Mouse (Mus musculus) hindbrain, embryonic 15.5 days (tissue): ENCODE measurements around the gene Lce1a1. TPM values are rescaled to one million over a fixed set of nuclear protein-coding genes. Genes with fewer than 3 reads are reported as not detected.
A peak's percentile ranks its signal among the peaks of the same experiment; 100 is the strongest.
"Not testable (repeated sequence)": the region's sequence is repeated elsewhere in the genome, so short reads cannot be mapped to it uniquely, and the experiment has no call there.

Source experiments
- ATAC-seq: fragments of 200-750 bp; cut with Nextera tagmentation; 2 replicates; pipeline ENCODE4 v1.8.0; 2017; ENCODE audit warnings: low read depth, moderate number of reproducible peaks, moderate TSS enrichment; ENCODE audit not compliant: low FRiP score
- H3K27ac ChIP-seq: fragments of 300-500 bp; sonication (generic); replicated peaks from 2 replicates; pipeline ENCODE4 v1.5.1; 2015; ENCODE audit warnings: mild to moderate bottlenecking, inconsistent platforms
- H3K27me3 ChIP-seq: fragments of 300-500 bp; sonication (generic); 2 replicates; pipeline ENCODE4 v1.6.1; 2015; ENCODE audit warnings: control low read depth, inconsistent platforms
- H3K36me3 ChIP-seq: fragments of 300-500 bp; sonication (generic); 2 replicates; pipeline ENCODE4 v1.6.1; 2015; ENCODE audit warnings: control low read depth, inconsistent platforms
- H3K4me1 ChIP-seq: fragments of 300-500 bp; sonication (generic); replicated peaks from 2 replicates; pipeline ENCODE4 v1.6.1; 2015; ENCODE audit warnings: control low read depth, inconsistent platforms
- H3K4me2 ChIP-seq: fragments of 300-500 bp; sonication (generic); 2 replicates; pipeline ENCODE4 v1.6.1; 2015; ENCODE audit warnings: moderate library complexity, mild to moderate bottlenecking, inconsistent platforms
- H3K4me3 ChIP-seq: fragments of 300-500 bp; sonication (generic); 2 replicates; pipeline ENCODE4 v1.5.1; 2015; ENCODE audit warnings: mild to moderate bottlenecking, inconsistent platforms
- H3K9ac ChIP-seq: fragments of 300-500 bp; sonication (generic); 2 replicates; pipeline ENCODE4 v1.6.1; 2015; ENCODE audit warnings: inconsistent platforms
- H3K9me3 ChIP-seq: fragments of 300-500 bp; sonication (generic); 2 replicates; pipeline ENCODE4 v1.6.1; 2016; ENCODE audit warnings: control low read depth, inconsistent platforms
- WGBS: fragments of 180-500 bp; shearing (Covaris S2); methylation state at CpG from one replicate; pipeline ENCODE4 v1.1.7; 2015; 5-methylcytosine and 5-hydroxymethylcytosine counted together
- polyA plus RNA-seq: library from polyadenylated mRNA; unstranded; fragments of >200 nt; fragmentation: Nextera tagmentation; extraction: Ambion mirVana; gene quantifications from 2 replicates; pipeline ENCODE4 v1.2.1, GENCODE M21; 2015

Lce1a1 gene
- not detected in 2 replicates for polyA plus RNA-seq

- no peak for ATAC-seq
- no peak within 1 kb of the TSS for H3K4me2 ChIP-seq
- no peak within 1 kb of the TSS for H3K4me3 ChIP-seq
- 93% methylated on average over 1 of the region's 1 CpGs for WGBS
- no peaks in the 10 kb centered on the region for H3K36me3 ChIP-seq
- H3K9ac ChIP-seq, result no peak within 1 kb of the TSS
- H3K27me3 ChIP-seq, result no peaks in the 10 kb centered on the region
- H3K27ac ChIP-seq, result no peak within 1 kb of the TSS
- H3K9me3 ChIP-seq, result no peaks in the 10 kb centered on the region
- H3K4me1 ChIP-seq, result no peaks in the 10 kb centered on the region
Measured at GRCm38 (mm10) chr3:92648207-92648606, at the start of gene Lce1a1. Gene Lce1a1, minus strand, starts transcription at chr3:92648307.

GRCm38 (mm10) chr3:92694613-92695012, 46.5 kb upstream of the Lce1a1 start:
- Histone ChIP-seq H3K4me2 (no peak overlapping the region), H3K4me3 (no peak overlapping the region), H3K27ac (no peak overlapping the region), H3K9ac (no peak overlapping the region), H3K4me1 (no peaks in the 10 kb centered on the region), H3K27me3 (no peaks in the 10 kb centered on the region), H3K9me3 (no peaks in the 10 kb centered on the region), H3K36me3 (no peaks in the 10 kb centered on the region)
- no peak for ATAC-seq
- WGBS, result 6% methylated on average over 1 of the region's 1 CpGs

- no peak overlapping the region for H3K9ac ChIP-seq
- no peaks in the 10 kb centered on the region for H3K9me3 ChIP-seq
- H3K36me3 ChIP-seq, result no peaks in the 10 kb centered on the region
- H3K27me3 ChIP-seq, result no peaks in the 10 kb centered on the region
- no peak overlapping the region for H3K4me3 ChIP-seq
- no peak for ATAC-seq
- no peaks in the 10 kb centered on the region for H3K4me1 ChIP-seq
- no peak overlapping the region for H3K27ac ChIP-seq
- no peak overlapping the region for H3K4me2 ChIP-seq
Measured at GRCm38 (mm10) chr3:92691688-92692087, 43.6 kb upstream of the Lce1a1 start.

GRCm38 (mm10) chr3:92689154-92689553, 41.0 kb upstream of the Lce1a1 start:
- H3K27me3 ChIP-seq, H3K36me3 ChIP-seq, ATAC-seq, H3K4me1 ChIP-seq, H3K4me3 ChIP-seq, H3K4me2 ChIP-seq, H3K9me3 ChIP-seq, H3K9ac ChIP-seq, H3K27ac ChIP-seq: not testable (repeated sequence)
- 93% methylated on average over 16 of the region's 16 CpGs for WGBS

GRCm38 (mm10) chr3:92687110-92687509, 39.0 kb upstream of the Lce1a1 start, which contains the start of gene Lce1d:
Gene Lce1d, minus strand, starts transcription at chr3:92687210.
- ATAC-seq, result no peak
- WGBS, result 74% methylated on average over 2 of the region's 2 CpGs
- no peak within 1 kb of the TSS for H3K9ac ChIP-seq
- no peak within 1 kb of the TSS for H3K4me3 ChIP-seq
- no peak within 1 kb of the TSS for H3K27ac ChIP-seq
- no peaks in the 10 kb centered on the region for H3K27me3 ChIP-seq
- H3K4me2 ChIP-seq, result no peak within 1 kb of the TSS
- H3K36me3 ChIP-seq, result no peaks in the 10 kb centered on the region
- H3K4me1 ChIP-seq, result no peaks in the 10 kb centered on the region
- H3K9me3 ChIP-seq, result no peaks in the 10 kb centered on the region

GRCm38 (mm10) chr3:92678947-92679346, 30.8 kb upstream of the Lce1a1 start, which contains the start of gene Lce1c:
Gene Lce1c, plus strand, starts transcription at chr3:92679247.
- Histone ChIP-seq H3K9ac (no peak within 1 kb of the TSS), H3K27me3 (no peaks in the 10 kb centered on the region), H3K4me3 (no peak within 1 kb of the TSS), H3K9me3 (no peaks in the 10 kb centered on the region), H3K27ac (no peak within 1 kb of the TSS), H3K4me1 (no peaks in the 10 kb centered on the region), H3K4me2 (no peak within 1 kb of the TSS), H3K36me3 (no peaks in the 10 kb centered on the region)
- 97% methylated on average over 4 of the region's 4 CpGs for whole genome bisulfite sequencing
- no peak for ATAC-seq

- H3K36me3 ChIP-seq, result no peaks in the 10 kb centered on the region
- no peak for ATAC-seq
- H3K9ac ChIP-seq, result no peak within 1 kb of the TSS
- H3K27ac ChIP-seq, result no peak within 1 kb of the TSS
- no peaks in the 10 kb centered on the region for H3K27me3 ChIP-seq
- no peak within 1 kb of the TSS for H3K4me3 ChIP-seq
- no peaks in the 10 kb centered on the region for H3K4me1 ChIP-seq
- no peak within 1 kb of the TSS for H3K4me2 ChIP-seq
- no peaks in the 10 kb centered on the region for H3K9me3 ChIP-seq
Measured at GRCm38 (mm10) chr3:92670215-92670614, 22.1 kb upstream of the Lce1a1 start, which contains the start of gene Lce1a2. Gene Lce1a2, minus strand, starts transcription at chr3:92670315.

GRCm38 (mm10) chr3:92656826-92657225, 8.7 kb upstream of the Lce1a1 start, which contains the start of gene Lce1b:
Gene Lce1b, minus strand, starts transcription at chr3:92656926.
- H3K36me3 ChIP-seq, result no peaks in the 10 kb centered on the region
- H3K4me3 ChIP-seq, result no peak within 1 kb of the TSS
- no peaks in the 10 kb centered on the region for H3K9me3 ChIP-seq
- ATAC-seq, result no peak
- H3K27ac ChIP-seq, result no peak within 1 kb of the TSS
- H3K9ac ChIP-seq, result no peak within 1 kb of the TSS
- H3K4me2 ChIP-seq, result no peak within 1 kb of the TSS
- H3K4me1 ChIP-seq, result no peaks in the 10 kb centered on the region
- no peaks in the 10 kb centered on the region for H3K27me3 ChIP-seq

- Histone ChIP-seq H3K9me3 (no peaks in the 10 kb centered on the region), H3K27ac (no peak overlapping the region), H3K36me3 (no peaks in the 10 kb centered on the region), H3K9ac (no peak overlapping the region), H3K4me3 (no peak overlapping the region), H3K4me1 (no peaks in the 10 kb centered on the region), H3K27me3 (no peaks in the 10 kb centered on the region), H3K4me2 (no peak overlapping the region)
- no peak for ATAC-seq
- 91% methylated on average over 15 of the region's 15 CpGs for WGBS
Measured at GRCm38 (mm10) chr3:92639854-92640253, 8.3 kb downstream of the Lce1a1 start.

GRCm38 (mm10) chr3:92638653-92638991, 9.5 kb downstream of the Lce1a1 start:
- Histone ChIP-seq H3K4me2 (no peak overlapping the region), H3K9ac (no peak overlapping the region), H3K27ac (no peak overlapping the region), H3K4me3 (no peak overlapping the region), H3K4me1 (no peaks in the 10 kb centered on the region), H3K27me3 (no peaks in the 10 kb centered on the region), H3K36me3 (no peaks in the 10 kb centered on the region), H3K9me3 (no peaks in the 10 kb centered on the region)
- WGBS, result 71% methylated on average over 3 of the region's 3 CpGs
- ATAC-seq, result no peak

- Histone ChIP-seq H3K27me3 (no peaks in the 10 kb centered on the region), H3K4me2 (no peak overlapping the region), H3K36me3 (no peaks in the 10 kb centered on the region), H3K4me1 (no peaks in the 10 kb centered on the region), H3K9ac (no peak overlapping the region), H3K9me3 (no peaks in the 10 kb centered on the region), H3K4me3 (no peak overlapping the region), H3K27ac (no peak overlapping the region)
- 29% methylated on average over 1 of the region's 1 CpGs for WGBS
- ATAC-seq, result peak; percentile 42; the same call in 1 of the 2 replicates
Measured at GRCm38 (mm10) chr3:92637745-92638652, 10.1 kb downstream of the Lce1a1 start.

GRCm38 (mm10) chr3:92621560-92621959, 26.5 kb downstream of the Lce1a1 start, which contains the start of gene Lce6a:
Gene Lce6a, minus strand, starts transcription at chr3:92621660.
- H3K4me1 ChIP-seq, result no peaks in the 10 kb centered on the region
- 91% methylated on average over 2 of the region's 2 CpGs for WGBS
- H3K9me3 ChIP-seq, result no peaks in the 10 kb centered on the region
- no peaks in the 10 kb centered on the region for H3K27me3 ChIP-seq
- H3K9ac ChIP-seq, result no peak within 1 kb of the TSS
- no peak within 1 kb of the TSS for H3K4me2 ChIP-seq
- ATAC-seq, result no peak
- no peak within 1 kb of the TSS for H3K27ac ChIP-seq
- H3K36me3 ChIP-seq, result no peaks in the 10 kb centered on the region
- H3K4me3 ChIP-seq, result no peak within 1 kb of the TSS
